Mouse (Mus musculus) brain, embryonic 14.5 days (tissue): Measurements from ENCODE around the gene Zfp747.

Experiments
- CTCF ChIP-seq: fragments of 200-500 bp; IDR thresholded peaks from 2 replicates; pipeline ENCODE4 v1.5.1; 2012; ENCODE audit warnings: inconsistent platforms, mild to moderate bottlenecking, moderate library complexity, borderline replicate concordance; ENCODE audit not compliant: insufficient read depth, insufficient read length; ENCODE audit errors: extremely low read depth
- POLR2A ChIP-seq: fragments of 200-500 bp; IDR thresholded peaks from 2 replicates; pipeline ENCODE4 v1.6.1; 2012; ENCODE audit warnings: mild to moderate bottlenecking, inconsistent platforms, borderline replicate concordance; ENCODE audit not compliant: poor library complexity, insufficient read depth, insufficient read length, severe bottlenecking; ENCODE audit errors: extremely low read depth

DNA sequence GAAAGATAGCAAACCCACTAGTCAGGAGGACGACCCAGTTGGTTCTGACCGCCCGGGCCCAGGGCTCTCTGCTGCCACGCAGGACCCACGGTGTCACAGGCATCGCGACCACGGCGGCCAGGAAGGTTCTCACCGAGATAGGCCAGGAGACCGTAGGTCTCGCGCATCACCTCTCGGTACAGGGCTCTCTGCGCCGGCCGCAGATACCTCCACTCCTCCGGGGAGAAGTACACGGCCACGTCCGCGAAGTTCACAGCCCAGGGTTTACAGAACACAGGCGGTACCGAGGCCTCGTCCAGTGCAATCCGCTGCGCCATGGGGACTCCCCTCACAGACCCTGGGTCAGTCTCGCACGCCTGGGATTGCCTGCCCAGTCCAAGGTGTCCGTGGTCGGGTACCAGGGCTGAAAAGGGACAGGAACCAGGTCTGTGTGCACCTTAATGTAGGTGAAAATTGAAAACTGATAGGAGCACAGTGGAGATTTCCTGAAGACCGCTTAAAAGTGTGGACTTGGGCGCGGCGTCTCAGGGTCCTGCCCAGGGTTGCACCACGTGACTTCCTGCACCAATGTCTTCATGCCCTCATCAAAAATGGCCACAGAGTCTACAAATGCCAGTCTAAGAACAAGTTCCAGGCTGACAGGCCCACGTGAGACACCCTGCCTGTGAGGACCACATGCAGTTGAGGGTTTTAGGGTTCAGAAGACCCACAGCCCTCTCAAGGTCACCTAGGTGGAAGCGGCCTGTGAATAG is 11.0 kb upstream of the Zfp747 start, which contains the start of gene 9130019O22Rik:
- no peak for TF ChIP-seq POLR2A
- no peak for TF ChIP-seq CTCF
